Mouse (Mus musculus): ENCODE measurements around the gene Ceacam19. TPM values are rescaled to one million over a fixed set of nuclear protein-coding genes. Genes with fewer than 3 reads are reported as not detected.

Gene Ceacam19
- total RNA-seq, 2 experiments from 2014 or later = not detected

GRCm38 (mm10) chr7:19880754-19881153, 7.0 kb downstream of the Ceacam19 start:
- no peak for DNase-seq

DNA sequence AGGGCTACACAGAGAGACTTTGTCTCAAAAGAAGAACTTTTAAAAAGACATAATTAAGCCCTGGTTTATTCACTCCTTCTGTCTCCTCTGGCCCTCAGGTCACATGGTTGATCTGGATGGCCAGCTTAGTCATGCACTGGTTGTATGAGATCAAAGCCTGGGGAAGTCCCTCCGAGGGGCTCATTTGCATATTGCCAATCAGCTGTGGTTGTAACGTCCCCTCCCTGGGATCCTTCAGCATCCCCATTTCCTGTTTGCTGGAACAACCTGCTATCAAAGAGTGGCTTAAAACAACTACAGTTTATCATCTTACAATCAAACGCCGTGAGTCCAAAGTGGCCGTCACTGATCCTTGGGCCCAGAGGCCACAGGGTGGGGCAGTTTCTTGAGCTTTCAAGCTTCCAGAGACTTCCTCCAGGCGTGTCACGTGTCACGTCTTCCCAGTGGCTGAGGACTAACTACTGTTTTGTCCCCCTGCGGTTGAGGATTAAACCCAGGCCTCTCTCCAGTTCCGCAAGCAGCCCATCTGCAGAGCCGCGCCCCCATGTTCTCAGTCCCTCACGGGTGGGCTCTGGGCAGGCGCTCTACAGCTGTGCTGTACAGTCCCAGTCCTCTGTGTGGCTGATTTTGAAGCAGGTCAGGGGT, 10.9 kb downstream of the Ceacam19 start:
- DNase-seq = no peak

GRCm38 (mm10) chr7:19875948-19876682, 11.7 kb downstream of the Ceacam19 start:
- peak; percentile 31 for DNase-seq

DNA sequence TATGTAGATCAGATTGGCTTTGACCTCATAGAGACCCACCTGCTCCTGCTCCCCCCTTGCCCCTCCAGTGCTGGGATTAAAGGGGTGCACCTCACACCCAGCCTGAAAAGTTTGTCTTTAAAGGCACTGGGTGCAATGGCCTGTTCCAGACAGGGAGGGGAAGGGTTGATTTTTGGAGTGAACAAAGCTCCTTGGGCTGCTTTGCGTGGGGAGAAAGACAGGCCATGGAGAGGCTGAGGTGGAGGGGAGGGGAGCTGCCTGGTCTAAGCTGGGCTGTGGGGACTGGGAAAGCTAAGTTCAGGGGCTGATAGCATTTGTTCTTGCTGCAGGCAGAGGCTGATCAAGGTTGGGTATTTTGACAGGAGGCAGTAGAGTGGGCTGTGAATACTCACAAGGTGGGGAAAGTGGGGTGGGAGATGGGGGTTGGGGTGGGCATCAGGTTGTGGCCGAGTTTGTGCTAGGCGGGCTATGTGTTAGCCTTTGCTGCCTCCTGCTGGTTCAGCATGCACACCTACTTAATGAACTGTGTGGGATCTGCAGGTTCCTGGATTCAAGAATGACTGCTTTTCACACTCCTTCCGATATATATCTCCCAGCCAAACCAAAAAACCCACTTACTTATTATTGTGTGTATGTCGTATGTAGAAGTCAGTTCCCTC, 15.7 kb downstream of the Ceacam19 start:
- DNase-seq = no peak

DNA sequence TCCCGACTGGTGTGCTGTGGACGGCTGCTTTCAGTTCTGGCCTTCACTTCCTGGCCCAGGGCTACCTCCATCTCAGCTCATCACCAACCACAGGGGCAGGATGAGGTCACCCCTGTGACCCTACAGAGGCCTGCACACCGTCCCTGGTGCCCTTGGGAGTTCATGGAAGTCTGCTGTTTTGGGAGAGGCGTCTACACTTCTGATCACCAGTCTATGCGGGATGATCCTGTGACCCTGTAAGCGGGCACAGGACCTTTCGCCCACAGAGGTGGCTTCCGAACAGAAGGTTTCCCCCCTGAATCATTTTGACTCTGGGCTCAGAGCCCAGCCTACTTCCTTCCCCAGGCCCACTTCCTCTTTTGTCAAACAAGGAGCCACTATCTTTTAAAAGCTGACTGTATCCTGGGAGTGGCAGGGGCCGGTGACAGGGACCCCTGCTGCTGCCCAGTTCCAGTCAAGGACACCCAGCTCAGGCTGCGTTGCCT, 16.6 kb downstream of the Ceacam19 start:
- no peak for DNase-seq

- DNase-seq = no peak
Observed at GRCm38 (mm10) chr7:19867751-19868399, 19.9 kb downstream of the Ceacam19 start.

DNA sequence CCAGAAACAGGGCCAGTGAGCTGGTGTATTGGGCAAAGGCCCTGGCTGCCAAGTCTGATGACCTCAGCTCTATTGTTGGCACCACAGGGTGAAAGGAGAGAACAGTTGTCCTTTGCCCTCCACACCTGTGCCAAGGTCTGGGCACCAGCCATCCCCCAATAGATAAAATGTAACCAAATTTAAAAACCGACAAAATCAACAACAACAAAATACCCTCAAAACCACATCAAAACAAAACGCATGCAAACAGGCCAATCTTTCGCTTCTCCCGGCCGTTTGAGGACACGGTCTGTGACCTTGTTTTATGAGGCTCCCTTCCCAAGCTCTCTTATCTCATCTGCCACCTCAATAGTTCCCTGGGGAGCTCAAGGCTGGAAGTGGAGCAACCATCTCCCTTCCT, 21.3 kb downstream of the Ceacam19 start:
- DNase-seq = no peak

DNA sequence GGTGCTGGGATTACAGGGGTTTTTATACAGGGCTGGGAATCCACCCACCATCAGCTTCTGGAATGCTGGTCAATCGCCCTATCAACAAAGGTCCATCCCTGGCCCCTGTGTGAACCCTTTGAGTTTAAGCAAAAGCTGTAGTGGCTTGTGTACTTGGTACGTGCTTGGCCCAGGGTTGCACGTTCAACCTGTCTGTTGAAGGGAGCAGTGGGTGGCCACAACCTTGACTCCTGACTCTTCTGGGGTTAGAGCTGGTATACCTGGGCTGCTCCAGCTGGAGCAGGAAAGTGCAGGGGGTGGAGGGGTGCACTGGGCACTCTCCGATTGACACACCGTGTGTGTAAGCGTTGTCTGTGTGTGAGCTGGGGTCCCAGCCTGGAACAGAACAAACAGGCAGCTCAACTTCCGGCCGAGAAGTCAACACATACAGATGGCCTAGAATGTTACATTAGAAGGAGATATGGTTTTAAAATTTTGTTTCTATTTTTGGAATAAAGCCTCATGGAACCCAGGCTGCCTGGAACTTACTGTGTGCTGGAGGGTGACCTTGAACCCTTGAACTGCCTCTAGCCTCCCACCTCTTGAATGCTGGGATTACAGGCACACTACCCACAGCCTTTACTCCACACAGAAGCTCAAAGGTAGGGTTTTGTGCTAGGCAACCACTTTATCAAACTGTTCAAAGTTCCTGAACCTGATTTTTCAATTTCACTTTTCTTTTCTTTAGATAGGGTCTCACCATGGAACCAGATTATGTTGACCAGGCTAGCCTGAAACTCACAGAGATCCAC, 22.3 kb downstream of the Ceacam19 start:
- no peak for DNase-seq

DNA sequence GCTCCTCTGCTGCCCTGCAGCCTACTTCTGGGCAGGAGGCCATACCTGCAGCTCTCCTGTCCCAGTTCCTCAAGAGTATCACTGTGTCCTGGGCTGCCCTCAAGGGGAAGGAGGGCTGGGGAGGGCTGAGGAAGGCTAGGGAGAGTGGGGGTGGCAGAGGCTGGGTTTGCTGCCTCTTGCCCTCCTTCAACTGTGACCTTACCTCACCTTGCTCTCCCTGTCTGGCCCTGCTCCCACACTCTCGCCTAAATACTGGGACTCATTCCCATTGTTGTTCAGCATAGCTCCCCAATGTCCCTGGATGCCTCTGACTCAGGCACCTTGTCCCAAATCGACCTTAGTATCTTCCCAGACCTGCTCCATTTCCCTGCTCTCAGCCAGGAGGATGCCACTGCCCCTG, 23.5 kb downstream of the Ceacam19 start:
- no peak for DNase-seq

DNA sequence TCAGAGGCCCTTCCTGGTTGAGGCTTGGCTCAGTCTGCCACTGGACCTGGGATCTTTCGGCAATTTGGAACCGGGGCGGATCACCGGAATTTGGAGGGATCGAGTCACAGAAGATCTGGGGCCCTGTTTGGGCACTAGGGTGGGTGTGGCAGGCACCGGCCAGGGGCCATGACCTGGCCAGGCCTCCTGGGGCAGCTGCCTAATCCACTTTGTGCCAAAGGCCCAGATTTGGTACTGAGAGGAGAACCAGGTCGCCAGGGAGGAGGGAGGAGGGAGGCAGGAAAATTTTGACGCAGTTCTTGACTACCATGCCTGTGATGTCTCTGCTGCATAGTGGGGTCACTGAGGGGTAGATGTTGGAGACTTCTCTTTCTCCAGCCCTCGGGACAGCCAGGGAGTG, 26.6 kb downstream of the Ceacam19 start, which contains the start of gene Ceacam16:
Gene Ceacam16, minus strand, starts transcription at position 101 of the 400 bp plus-strand sequence.
- DNase-seq = no peak

- DNase-seq = no peak
Observed at GRCm38 (mm10) chr7:19859740-19860139, 28.0 kb downstream of the Ceacam19 start.

- no peak for DNase-seq
Observed at GRCm38 (mm10) chr7:19856283-19856682, 31.5 kb downstream of the Ceacam19 start.

- no peak for DNase-seq
Observed at GRCm38 (mm10) chr7:19855663-19856062, 32.1 kb downstream of the Ceacam19 start.

DNA sequence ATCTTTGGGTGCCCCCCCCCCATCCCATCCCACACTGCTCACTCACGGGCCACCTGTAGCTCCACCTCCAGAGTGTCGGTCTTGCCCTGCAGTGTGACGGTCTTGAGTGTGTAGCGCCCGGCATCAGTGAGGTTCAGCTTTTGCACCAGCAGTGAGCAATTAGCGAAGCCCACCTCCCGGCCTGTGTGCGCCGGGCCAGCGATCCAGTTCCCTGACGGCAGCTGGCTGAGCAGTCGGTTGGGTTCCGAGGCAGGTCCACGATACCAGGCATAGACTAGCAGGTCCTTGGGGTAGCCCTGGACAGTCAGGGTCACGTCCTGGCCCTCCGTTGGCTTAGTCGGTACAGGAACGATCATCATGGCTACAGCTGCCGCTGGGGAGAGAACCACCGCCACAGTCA, 34.2 kb downstream of the Ceacam19 start:
- no peak for DNase-seq

DNA sequence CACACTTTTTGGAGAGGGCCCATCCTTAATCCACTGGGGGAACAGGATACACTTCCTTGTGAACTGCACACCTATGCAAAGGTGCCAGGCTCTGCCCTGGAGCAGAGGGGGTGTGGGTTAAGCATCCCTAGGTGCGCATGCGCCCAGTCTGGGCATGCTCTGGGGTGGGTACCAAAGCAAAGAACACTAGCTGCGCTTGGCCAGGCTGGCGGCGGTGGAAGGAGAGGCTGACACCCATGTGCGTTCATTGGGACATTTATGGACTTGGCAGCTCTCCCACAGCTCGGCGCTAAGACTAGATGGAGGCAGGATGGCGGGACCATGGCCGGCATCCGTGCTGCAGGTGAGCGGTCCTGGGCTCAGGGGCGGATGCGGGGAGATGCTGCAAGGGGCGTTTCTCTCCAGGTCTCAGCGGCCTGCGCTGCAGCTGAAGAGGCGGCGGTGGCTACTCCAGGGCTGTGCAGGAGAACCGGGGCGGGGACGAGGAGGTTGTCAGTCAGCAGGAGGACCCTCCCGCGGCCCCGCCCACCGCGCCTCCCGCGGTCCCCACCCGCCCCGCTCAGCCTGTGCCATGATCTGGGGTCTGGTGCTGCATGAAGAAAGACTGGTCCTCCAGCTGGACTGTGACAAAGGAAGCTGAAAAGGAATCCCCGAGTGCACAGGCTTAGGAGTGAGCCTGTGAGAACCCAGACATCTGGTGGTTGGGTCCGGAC, 35.8 kb downstream of the Ceacam19 start, which contains the start of gene Gm19345:
Gene Gm19345, plus strand, starts transcription at position 146 of the 713 bp plus-strand sequence.
- no peak for DNase-seq

DNA sequence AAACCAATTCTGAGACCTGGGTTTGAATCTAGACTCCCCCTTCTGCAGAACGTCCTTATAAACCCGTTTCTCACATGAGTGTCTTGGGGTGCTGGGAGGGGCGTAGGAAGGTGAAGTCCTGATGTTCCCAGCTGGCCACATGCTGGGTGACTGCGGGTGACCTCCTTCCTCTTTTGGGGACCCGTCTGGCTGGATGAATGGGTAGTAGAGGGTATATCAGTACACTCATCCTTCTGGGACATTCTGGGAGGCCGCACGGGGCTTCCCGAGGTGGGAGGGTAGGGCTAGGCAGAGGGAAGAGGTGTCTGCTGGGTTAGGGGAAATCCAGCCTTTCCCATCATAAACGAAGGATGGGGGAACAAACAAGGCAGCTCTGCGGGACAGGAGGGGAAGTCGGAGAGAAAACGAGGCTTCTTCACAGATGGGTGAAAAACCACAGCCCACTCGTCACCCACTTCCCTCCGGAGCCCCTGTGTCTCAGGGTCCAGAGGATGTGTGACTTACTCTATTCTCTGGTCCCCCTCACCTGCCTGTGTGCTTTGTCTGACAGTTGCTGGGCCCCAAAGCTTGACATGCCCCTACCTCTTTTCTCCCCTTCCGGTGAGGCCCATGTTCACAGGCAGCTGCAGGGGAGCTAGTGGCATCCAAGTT, 43.1 kb downstream of the Ceacam19 start:
- no peak for DNase-seq

DNA sequence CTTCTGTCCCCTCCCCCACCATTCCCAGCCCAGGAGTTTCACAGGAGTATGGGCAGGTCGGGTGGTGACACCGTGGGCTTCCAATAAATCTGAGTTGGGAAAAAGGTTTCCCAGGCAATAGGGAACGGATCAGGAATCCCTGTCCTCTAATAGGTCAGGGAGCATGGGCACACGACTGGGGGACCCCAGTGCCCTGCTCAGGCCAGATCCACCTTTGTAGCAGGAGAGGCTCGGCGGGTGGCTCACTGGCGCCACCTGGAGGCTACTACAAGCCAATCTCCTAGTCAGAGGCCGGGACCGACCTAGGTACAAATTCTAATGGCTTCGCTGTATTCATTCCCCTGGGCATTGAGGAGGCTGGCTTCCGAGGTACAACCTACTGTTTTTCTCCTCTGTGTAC, 44.2 kb downstream of the Ceacam19 start:
- peak; percentile 78 for DNase-seq

DNA sequence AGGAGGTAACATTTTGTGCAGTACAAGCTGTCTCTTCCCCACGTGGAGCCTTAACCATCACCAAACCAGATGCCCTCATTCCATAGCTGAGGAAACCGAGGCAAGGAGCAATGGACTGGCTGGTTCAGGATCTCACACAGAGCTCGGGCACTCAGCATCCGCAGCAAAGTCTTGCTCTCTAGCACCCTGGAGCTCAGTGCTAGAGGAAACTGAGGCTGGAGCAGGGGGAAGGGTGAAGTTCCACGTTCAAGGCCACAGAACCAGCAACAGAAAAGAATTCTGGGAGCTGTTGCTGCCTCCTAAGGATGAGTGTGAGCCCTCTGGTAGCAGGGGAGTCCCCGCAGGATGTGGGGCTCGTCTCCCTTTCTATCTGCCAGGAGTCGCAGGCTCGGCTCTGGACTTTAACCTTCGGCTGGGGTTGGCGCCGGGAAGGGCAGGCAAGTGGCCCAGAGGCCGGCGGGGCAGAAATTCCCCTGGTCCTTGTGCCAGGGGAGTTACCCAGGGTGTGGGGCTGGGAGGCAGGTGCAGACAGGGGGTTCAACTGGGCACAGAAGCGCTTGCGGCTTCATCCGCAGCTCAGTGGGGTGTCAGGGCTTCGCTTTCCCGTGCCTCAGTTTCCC, 44.8 kb downstream of the Ceacam19 start:
- DNase-seq = no peak

DNA sequence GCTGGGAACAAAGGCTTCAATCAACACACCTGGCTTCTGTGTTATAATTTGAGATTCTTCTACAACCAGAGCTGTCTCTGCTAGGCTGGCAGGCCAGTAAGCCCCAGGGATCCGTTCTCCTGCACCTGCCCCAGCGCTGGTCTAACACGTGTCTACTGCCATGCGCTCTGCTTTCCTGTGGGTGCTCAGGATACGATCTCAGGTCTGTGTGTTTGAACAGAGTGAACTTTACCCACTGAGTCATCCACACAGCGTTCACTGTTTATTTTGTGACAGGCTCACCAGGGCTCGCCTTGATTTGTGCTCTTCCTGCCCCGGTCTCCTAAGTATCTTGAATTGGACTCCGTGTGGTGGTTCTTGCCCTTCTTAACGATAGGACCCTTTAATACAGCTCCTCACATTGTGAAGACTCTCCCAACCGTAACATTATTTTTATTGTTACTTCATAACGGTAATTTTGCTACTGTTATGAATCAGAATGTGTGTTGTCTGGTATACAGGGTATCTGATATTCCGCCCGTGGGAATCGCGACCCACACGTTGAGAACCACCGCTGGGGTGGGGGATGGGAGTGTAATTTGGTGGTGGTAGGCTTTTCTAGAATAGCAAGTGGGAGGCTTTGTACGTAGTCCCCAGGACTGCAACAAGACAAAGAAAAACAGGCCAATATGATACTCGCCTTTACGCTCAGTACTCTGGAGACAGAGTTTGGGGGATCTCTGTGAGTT, 45.9 kb downstream of the Ceacam19 start:
- no peak for DNase-seq
